Mouse (Mus musculus) midbrain, embryonic 14.5 days (tissue): ENCODE measurements around the gene Srgap1. TPM values are rescaled to one million over a fixed set of nuclear protein-coding genes. Genes with fewer than 3 reads are reported as not detected.

Experiments
- ATAC-seq: fragments of 200-750 bp; cut with Nextera tagmentation; 2 replicates; pipeline ENCODE4 v1.8.0; 2017; ENCODE audit warnings: moderate number of reproducible peaks, moderate library complexity; ENCODE audit not compliant: low FRiP score, low TSS enrichment
- DNase-seq: peaks from one replicate; pipeline ENCODE4 v3.0.0-alpha.2; 2015
- H3K27ac ChIP-seq: fragments of 300-500 bp; sonication (generic); replicated peaks from 2 replicates; pipeline ENCODE4 v1.5.1; 2014; ENCODE audit warnings: mild to moderate bottlenecking, low read depth, low read length, moderate library complexity
- H3K27me3 ChIP-seq: fragments of 300-500 bp; sonication (generic); 2 replicates; pipeline ENCODE4 v1.6.1; 2014; ENCODE audit warnings: low read length, control low read depth, mixed read lengths; ENCODE audit not compliant: control insufficient read depth, insufficient read depth
- H3K36me3 ChIP-seq: fragments of 300-500 bp; sonication (generic); 2 replicates; pipeline ENCODE4 v1.6.1; 2014; ENCODE audit warnings: low read length, control low read depth; ENCODE audit not compliant: control insufficient read depth, insufficient read depth
- H3K4me1 ChIP-seq: fragments of 300-500 bp; sonication (generic); 2 replicates; pipeline ENCODE4 v1.6.1; 2014; ENCODE audit warnings: mild to moderate bottlenecking, antibody characterized with exemption, low read length, control low read depth; ENCODE audit not compliant: control insufficient read depth, insufficient read depth
- H3K4me2 ChIP-seq: fragments of 300-500 bp; sonication (generic); 2 replicates; pipeline ENCODE4 v1.6.1; 2014; ENCODE audit warnings: mild to moderate bottlenecking, low read length, moderate library complexity
- H3K4me3 ChIP-seq: fragments of 300-500 bp; sonication (generic); replicated peaks from 2 replicates; pipeline ENCODE4 v1.5.1; 2014; ENCODE audit warnings: low read depth, low read length
- H3K9ac ChIP-seq: fragments of 300-500 bp; sonication (generic); replicated peaks from 2 replicates; pipeline ENCODE4 v1.6.1; 2014; ENCODE audit warnings: mild to moderate bottlenecking, low read length, moderate library complexity
- H3K9me3 ChIP-seq: fragments of 300-500 bp; sonication (generic); 2 replicates; pipeline ENCODE4 v1.6.1; 2016; ENCODE audit warnings: low read length, control low read depth, mixed read lengths; ENCODE audit not compliant: control insufficient read depth
- WGBS: fragments of 180-500 bp; shearing (Covaris S2); extraction: QIAGEN DNeasy Blood & Tissue Kit; methylation state at CpG from one replicate; pipeline ENCODE4 v1.1.7; 2014; 5-methylcytosine and 5-hydroxymethylcytosine counted together
- polyA plus RNA-seq: library from polyadenylated mRNA; unstranded; fragments of >200 nt; fragmentation: Nextera tagmentation; extraction: Ambion mirVana; gene quantifications from 2 replicates; pipeline ENCODE4 v1.2.1, GENCODE M21; 2014

The Srgap1 gene
- polyA plus RNA-seq, 1 experiment from 2014 or later, result 40.8 TPM

- Histone ChIP-seq H3K4me3 (no peak overlapping the region), H3K27me3 (no peaks in the 10 kb centered on the region), H3K4me1 (no peaks in the 10 kb centered on the region), H3K4me2 (no peak overlapping the region), H3K9ac (no peak overlapping the region), H3K36me3 (no peaks in the 10 kb centered on the region), H3K27ac (no peak overlapping the region), H3K9me3 (no peaks in the 10 kb centered on the region)
- 88% methylated on average over 7 of the region's 7 CpGs for WGBS
- ATAC-seq (no peak), DNase-seq (no peak)
Observed at GRCm38 (mm10) chr10:122029738-122030137, 17.4 kb downstream of the Srgap1 start.

GRCm38 (mm10) chr10:122025198-122025597, 21.9 kb downstream of the Srgap1 start:
- no peaks in the 10 kb centered on the region for H3K27me3 ChIP-seq
- H3K4me1 ChIP-seq, result no peaks in the 10 kb centered on the region
- 96% methylated on average over 6 of the region's 6 CpGs for WGBS
- peaks cover 7% of the 10 kb centered on the region for H3K36me3 ChIP-seq
- no peak overlapping the region for H3K4me2 ChIP-seq
- DNase-seq, result no peak
- no peak overlapping the region for H3K9ac ChIP-seq
- H3K27ac ChIP-seq, result no peak overlapping the region
- no peak for ATAC-seq
- H3K4me3 ChIP-seq, result no peak overlapping the region
- peaks cover 3% of the 10 kb centered on the region; the same call in 1 of the 2 replicates for H3K9me3 ChIP-seq

- peaks cover 3% of the 10 kb centered on the region; the same call in 1 of the 2 replicates for H3K9me3 ChIP-seq
- ATAC-seq (no peak), DNase-seq (no peak)
- H3K4me2 ChIP-seq, result no peak overlapping the region
- no peaks in the 10 kb centered on the region for H3K27me3 ChIP-seq
- no peak overlapping the region for H3K27ac ChIP-seq
- 97% methylated on average over 5 of the region's 5 CpGs for WGBS
- peaks cover 11% of the 10 kb centered on the region; the same call in 1 of the 2 replicates for H3K4me1 ChIP-seq
- H3K4me3 ChIP-seq, result no peak overlapping the region
- H3K9ac ChIP-seq, result no peak overlapping the region
- H3K36me3 ChIP-seq, result peaks cover 7% of the 10 kb centered on the region
Observed at GRCm38 (mm10) chr10:122020906-122021305, 26.2 kb downstream of the Srgap1 start.

- H3K4me2 ChIP-seq, result no peak overlapping the region
- peaks cover 11% of the 10 kb centered on the region; the same call in 1 of the 2 replicates for H3K4me1 ChIP-seq
- H3K9ac ChIP-seq, result no peak overlapping the region
- H3K9me3 ChIP-seq, result peaks cover 3% of the 10 kb centered on the region; the same call in 1 of the 2 replicates
- H3K27ac ChIP-seq, result no peak overlapping the region
- peaks cover 7% of the 10 kb centered on the region for H3K36me3 ChIP-seq
- no peak for DNase-seq
- no peak overlapping the region for H3K4me3 ChIP-seq
- whole genome bisulfite sequencing, result 97% methylated on average over 5 of the region's 5 CpGs
- no peaks in the 10 kb centered on the region for H3K27me3 ChIP-seq
- ATAC-seq, result no peak
Observed at GRCm38 (mm10) chr10:122020255-122020654, 26.9 kb downstream of the Srgap1 start.

- ATAC-seq (no peak), DNase-seq (peak; percentile 68)
- 57% methylated on average over 10 of the region's 10 CpGs for WGBS
- no peaks in the 10 kb centered on the region for H3K9me3 ChIP-seq
- no peaks in the 10 kb centered on the region for H3K36me3 ChIP-seq
- H3K27ac ChIP-seq, result peak overlapping the region; percentile 49; the same call in 1 of the 2 replicates
- H3K4me3 ChIP-seq, result no peak overlapping the region
- H3K27me3 ChIP-seq, result no peaks in the 10 kb centered on the region
- no peak overlapping the region for H3K9ac ChIP-seq
- peaks cover 11% of the 10 kb centered on the region; the same call in 1 of the 2 replicates for H3K4me1 ChIP-seq
- H3K4me2 ChIP-seq, result no peak overlapping the region
Observed at GRCm38 (mm10) chr10:122018594-122019048, 28.5 kb downstream of the Srgap1 start.

GRCm38 (mm10) chr10:122017743-122018142, 29.4 kb downstream of the Srgap1 start:
- 93% methylated on average over 8 of the region's 8 CpGs for WGBS
- Histone ChIP-seq H3K4me3 (no peak overlapping the region), H3K9ac (no peak overlapping the region)

GRCm38 (mm10) chr10:122017063-122017462, 30.1 kb downstream of the Srgap1 start:
- Histone ChIP-seq H3K9me3 (no peaks in the 10 kb centered on the region), H3K4me1 (peaks cover 11% of the 10 kb centered on the region; the same call in 1 of the 2 replicates), H3K9ac (no peak overlapping the region), H3K36me3 (no peaks in the 10 kb centered on the region), H3K4me3 (no peak overlapping the region), H3K4me2 (no peak overlapping the region), H3K27me3 (no peaks in the 10 kb centered on the region), H3K27ac (no peak overlapping the region)
- ATAC-seq (no peak), DNase-seq (no peak)
- WGBS, result 84% methylated on average over 5 of the region's 5 CpGs

More at GRCm38 (mm10) chr10:122017743-122018142, 29.4 kb downstream of the Srgap1 start:
- DNase-seq (no peak), ATAC-seq (no peak)
- Histone ChIP-seq H3K36me3 (no peaks in the 10 kb centered on the region), H3K4me1 (peaks cover 11% of the 10 kb centered on the region; the same call in 1 of the 2 replicates), H3K9me3 (no peaks in the 10 kb centered on the region), H3K27me3 (no peaks in the 10 kb centered on the region), H3K4me2 (no peak overlapping the region), H3K27ac (no peak overlapping the region)

- Histone ChIP-seq H3K27ac (no peak overlapping the region), H3K9me3 (no peaks in the 10 kb centered on the region), H3K4me3 (no peak overlapping the region), H3K9ac (no peak overlapping the region), H3K4me1 (peaks cover 11% of the 10 kb centered on the region; the same call in 1 of the 2 replicates), H3K4me2 (no peak overlapping the region), H3K27me3 (no peaks in the 10 kb centered on the region), H3K36me3 (no peaks in the 10 kb centered on the region)
- ATAC-seq (no peak), DNase-seq (no peak)
- 96% methylated on average over 3 of the region's 3 CpGs for WGBS
Observed at GRCm38 (mm10) chr10:122016631-122017030, 30.5 kb downstream of the Srgap1 start.

- Histone ChIP-seq H3K4me3 (no peak overlapping the region), H3K9me3 (no peaks in the 10 kb centered on the region), H3K27ac (no peak overlapping the region), H3K4me1 (peaks cover 15% of the 10 kb centered on the region), H3K27me3 (no peaks in the 10 kb centered on the region), H3K9ac (no peak overlapping the region), H3K36me3 (no peaks in the 10 kb centered on the region), H3K4me2 (no peak overlapping the region)
- DNase-seq (no peak), ATAC-seq (no peak)
- 88% methylated on average over 6 of the region's 6 CpGs for WGBS
Observed at GRCm38 (mm10) chr10:122012321-122012720, 34.8 kb downstream of the Srgap1 start.
